Mouse (Mus musculus) adrenal gland, adult 18-20 months (tissue): ENCODE results near the gene Vasp. TPM values are rescaled to one million over a fixed set of nuclear protein-coding genes. Genes with fewer than 3 reads are reported as not detected.

Experiments used
- DNase-seq, 2 experiments: peaks; one replicate each; pipeline ENCODE4 v3.0.0; 2021 to 2022; ENCODE audit warnings: low spot score in 2 of 2
- total RNA-seq, 2 experiments: library from RNA; stranded (reverse); gene quantifications; 1 replicate in 1 of 2; 2 replicates in 1 of 2; pipeline ENCODE4 v1.2.3; 2021

Gene Vasp
- total RNA-seq, 2 experiments from 2014 or later, result 42.9 to 56.4 TPM

- DNase-seq, result no peak
Measured at GRCm38 (mm10) chr7:19239986-19240385, 31.6 kb downstream of the Vasp start.

GRCm38 (mm10) chr7:19239423-19239822, 32.2 kb downstream of the Vasp start:
- DNase-seq, result peak; percentile 90 to 91

GRCm38 (mm10) chr7:19238344-19238743, 33.3 kb downstream of the Vasp start:
- no peak for DNase-seq

GRCm38 (mm10) chr7:19236411-19236810, 35.2 kb downstream of the Vasp start:
- no peak for DNase-seq

GRCm38 (mm10) chr7:19235092-19235671, 36.4 kb downstream of the Vasp start:
- DNase-seq, result no peak

GRCm38 (mm10) chr7:19234652-19235051, 37.0 kb downstream of the Vasp start:
- DNase-seq, result no peak

- DNase-seq, result no peak
Measured at GRCm38 (mm10) chr7:19231849-19232248, 39.8 kb downstream of the Vasp start.

GRCm38 (mm10) chr7:19230899-19231298, 40.7 kb downstream of the Vasp start:
- no peak for DNase-seq

GRCm38 (mm10) chr7:19230041-19230580, 41.5 kb downstream of the Vasp start:
- DNase-seq, result no peak

- DNase-seq, result no peak
Measured at GRCm38 (mm10) chr7:19229404-19229803, 42.2 kb downstream of the Vasp start.

GRCm38 (mm10) chr7:19228793-19229148, 42.8 kb downstream of the Vasp start:
- no peak for DNase-seq

GRCm38 (mm10) chr7:19227883-19228792, 43.5 kb downstream of the Vasp start, which contains the start of gene Opa3:
Gene Opa3, plus strand, starts transcription at chr7:19228334.
- DNase-seq, result peak; percentile 97 to 98

GRCm38 (mm10) chr7:19226817-19227797, 44.5 kb downstream of the Vasp start:
- DNase-seq, result peak; percentile 23 to 33

GRCm38 (mm10) chr7:19224933-19225332, 46.7 kb downstream of the Vasp start:
- DNase-seq, result no peak

- DNase-seq, result no peak
Measured at GRCm38 (mm10) chr7:19222875-19223274, 48.7 kb downstream of the Vasp start.

GRCm38 (mm10) chr7:19222189-19222588, 49.4 kb downstream of the Vasp start:
- DNase-seq, result no peak

GRCm38 (mm10) chr7:19220061-19220460, 51.6 kb downstream of the Vasp start:
- DNase-seq, result no peak

GRCm38 (mm10) chr7:19217944-19218343, 53.7 kb downstream of the Vasp start:
- no peak for DNase-seq

- DNase-seq, result no peak
Measured at GRCm38 (mm10) chr7:19217492-19217891, 54.1 kb downstream of the Vasp start.

GRCm38 (mm10) chr7:19214940-19215339, 56.7 kb downstream of the Vasp start:
- no peak for DNase-seq

- DNase-seq, result no peak
Measured at GRCm38 (mm10) chr7:19214369-19214768, 57.2 kb downstream of the Vasp start.
